Comparison of ENCODE assay signal across 20 mouse cellular contexts in genomic region chr6:57540950-57541498, GRCm38 (mm10). TPM values are rescaled to one million over a fixed set of nuclear protein-coding genes. Genes with fewer than 3 reads are reported as not detected.
DNase-seq lines count a peak whose midpoint lies in the region; ATAC-seq and TF ChIP-seq lines count a peak whose summit lies in the region.
"Had no signal": no experiment of that assay in that cellular context is flagged by ENCODE, and none has a peak within 500 bp of the region (broad histone marks: within the 10 kb centered on the region; RNA-seq: fewer than 3 reads in every experiment).

No protein-coding gene starts in this region.

- no peak overlapping the region for H3K4me3 ChIP-seq in liver, embryonic 12.5 days
- H3K4me3 ChIP-seq in liver, embryonic 16.5 days (ENCODE audit: low read depth, low read length), result no peak overlapping the region
- no peak overlapping the region for H3K4me3 ChIP-seq in stomach, postnatal 0 days (ENCODE audit: low read depth, low read length)
- no peak overlapping the region for H3K4me3 ChIP-seq in midbrain, embryonic 16.5 days (ENCODE audit: low read depth, low read length)
- H3K4me3 ChIP-seq in layer of hippocampus, adult 2 months, result no peak overlapping the region
- H3K4me3 ChIP-seq: embryonic facial prominence, embryonic 12.5 days; forebrain, embryonic 15.5 days; heart, embryonic 12.5 days; hindbrain, embryonic 10.5 days had no signal

- H3K9ac ChIP-seq in liver, embryonic 12.5 days, result no peak overlapping the region
- H3K9ac ChIP-seq in liver, embryonic 16.5 days (ENCODE audit: low read depth, low read length), result no peak overlapping the region
- no peak overlapping the region for H3K9ac ChIP-seq in stomach, postnatal 0 days (ENCODE audit: low read length)
- no peak overlapping the region for H3K9ac ChIP-seq in midbrain, embryonic 16.5 days (ENCODE audit: low read depth, low read length)
- H3K9ac ChIP-seq: embryonic facial prominence, embryonic 12.5 days; forebrain, embryonic 15.5 days; heart, embryonic 12.5 days had no signal

- DNase-seq in liver, result no peak
- DNase-seq in lung, postnatal 36 days, result peak; percentile 10
- DNase-seq in lung, postnatal 4 days, result no peak
- no peak for DNase-seq in stomach, postnatal 0 days (ENCODE audit: low spot score)
- DNase-seq in layer of hippocampus, adult 2 months (ENCODE audit: low spot score in 2 of 2), result no peak
- DNase-seq: adrenal gland, postnatal 14 days; cerebellum, adult 11-12 months; cerebellum, adult 9-10 months; cerebellum, postnatal 25 days; gastrocnemius, postnatal 14 days had no signal

- 0 out of 2 replicates have a peak, but pooled peaks have one; percentile 37 for ATAC-seq in liver, embryonic 12.5 days
- ATAC-seq in liver, embryonic 16.5 days (ENCODE audit: low read depth), result peak; percentile 72
- ATAC-seq in stomach, postnatal 0 days (ENCODE audit: low FRiP score, low TSS enrichment), result peak; percentile 77
- ATAC-seq in midbrain, embryonic 16.5 days, result no peak
- ATAC-seq: activated CD4-positive, CD25-positive, alpha-beta regulatory T cell, adult 4 months; forebrain, embryonic 15.5 days; Patski had no signal

- no peaks in the 10 kb centered on the region for H3K27me3 ChIP-seq in liver, embryonic 12.5 days (replicated peaks)
- H3K27me3 ChIP-seq in liver, embryonic 16.5 days (ENCODE audit: control insufficient read depth, insufficient read depth, low read depth, low read length), result no peaks in the 10 kb centered on the region
- no peaks in the 10 kb centered on the region for H3K27me3 ChIP-seq in stomach, postnatal 0 days (ENCODE audit: control insufficient read depth, insufficient read depth, low read length)
- no peaks in the 10 kb centered on the region for H3K27me3 ChIP-seq in midbrain, embryonic 16.5 days (ENCODE audit: control insufficient read depth, insufficient read depth, low read depth, low read length)
- H3K27me3 ChIP-seq: CH12.LX; embryonic facial prominence, embryonic 12.5 days; forebrain, embryonic 15.5 days; heart, embryonic 12.5 days; Patski had no signal

- H3K4me1 ChIP-seq in liver, embryonic 12.5 days, result no peaks in the 10 kb centered on the region
- peaks cover 3% of the 10 kb centered on the region for H3K4me1 ChIP-seq in liver, embryonic 16.5 days (ENCODE audit: control insufficient read depth, low read depth, low read length)
- H3K4me1 ChIP-seq in stomach, postnatal 0 days (replicated peaks; ENCODE audit: control insufficient read depth, insufficient read depth), result no peaks in the 10 kb centered on the region
- no peaks in the 10 kb centered on the region for H3K4me1 ChIP-seq in midbrain, embryonic 16.5 days (ENCODE audit: control insufficient read depth, insufficient read depth, low read length)
- H3K4me1 ChIP-seq: embryonic facial prominence, embryonic 12.5 days; heart, embryonic 12.5 days had no signal

- H3K27ac ChIP-seq in liver, embryonic 12.5 days, result no peak overlapping the region
- no peak overlapping the region for H3K27ac ChIP-seq in liver, embryonic 16.5 days (ENCODE audit: low read length)
- H3K27ac ChIP-seq in stomach, postnatal 0 days (replicated peaks), result no peak overlapping the region
- no peak overlapping the region for H3K27ac ChIP-seq in midbrain, embryonic 16.5 days (ENCODE audit: low read length)
- no peak overlapping the region for H3K27ac ChIP-seq in layer of hippocampus, adult 2 months
- H3K27ac ChIP-seq: embryonic facial prominence, embryonic 12.5 days; forebrain, embryonic 15.5 days; hindbrain, embryonic 10.5 days had no signal

- WGBS in liver, embryonic 12.5 days (ENCODE audit: insufficient replicate concordance), result 61% methylated on average over 5 of the region's 5 CpGs
- 53% methylated on average over 5 of the region's 5 CpGs for WGBS in liver, embryonic 16.5 days (ENCODE audit: insufficient replicate concordance)
- WGBS in stomach, postnatal 0 days, result 62% methylated on average over 5 of the region's 5 CpGs
- whole genome bisulfite sequencing in midbrain, embryonic 16.5 days, result 85% methylated on average over 5 of the region's 5 CpGs

- H3K36me3 ChIP-seq in liver, embryonic 12.5 days, result no peaks in the 10 kb centered on the region
- no peaks in the 10 kb centered on the region for H3K36me3 ChIP-seq in liver, embryonic 16.5 days (ENCODE audit: control insufficient read depth, insufficient read depth)
- no peaks in the 10 kb centered on the region for H3K36me3 ChIP-seq in stomach, postnatal 0 days (ENCODE audit: control insufficient read depth, insufficient read depth, low read length)
- H3K36me3 ChIP-seq in midbrain, embryonic 16.5 days (ENCODE audit: control insufficient read depth, insufficient read depth, low read length), result no peaks in the 10 kb centered on the region
- H3K36me3 ChIP-seq: embryonic facial prominence, embryonic 12.5 days; forebrain, embryonic 15.5 days; heart, embryonic 12.5 days; hindbrain, embryonic 10.5 days had no signal

- TF ChIP-seq EP300 in stomach, postnatal 0 days (optimal IDR thresholded peaks at IDR 0.05), result no peak

- H3K4me2 ChIP-seq in liver, embryonic 12.5 days, result no peak overlapping the region
- H3K4me2 ChIP-seq in liver, embryonic 16.5 days (ENCODE audit: low read depth, low read length), result no peak overlapping the region
- no peak overlapping the region for H3K4me2 ChIP-seq in stomach, postnatal 0 days (replicated peaks; ENCODE audit: low read depth)
- no peak overlapping the region for H3K4me2 ChIP-seq in midbrain, embryonic 16.5 days (ENCODE audit: low read length)
- H3K4me2 ChIP-seq: embryonic facial prominence, embryonic 12.5 days; forebrain, embryonic 15.5 days; heart, embryonic 12.5 days had no signal

- no peak for TF ChIP-seq CTCF in stomach, postnatal 0 days (IDR thresholded peaks at IDR 0.05; ENCODE audit: low read depth)
- no peak for TF ChIP-seq CTCF in layer of hippocampus, adult 2 months (conservative IDR thresholded peaks at IDR 0.05)

- H3K9me3 ChIP-seq in liver, embryonic 12.5 days (replicated peaks), result no peaks in the 10 kb centered on the region
- H3K9me3 ChIP-seq in liver, embryonic 16.5 days (replicated peaks; ENCODE audit: control insufficient read depth, low read length), result no peaks in the 10 kb centered on the region
- H3K9me3 ChIP-seq in stomach, postnatal 0 days (ENCODE audit: control insufficient read depth, low read length), result no peaks in the 10 kb centered on the region
- no peaks in the 10 kb centered on the region for H3K9me3 ChIP-seq in midbrain, embryonic 16.5 days (replicated peaks; ENCODE audit: control insufficient read depth, low read length, poor library complexity, severe bottlenecking)
- H3K9me3 ChIP-seq: embryonic facial prominence, embryonic 12.5 days; forebrain, embryonic 15.5 days; heart, embryonic 12.5 days; hindbrain, embryonic 10.5 days had no signal

RNA-seq across cellular contexts. Expression of gene Ppm1k, which starts 5.8 kb away (rescaled TPM):
- 2.2 and 2.9 TPM in 2 replicates for polyA plus RNA-seq in liver, embryonic 12.5 days (2016; fragmentation: Nextera tagmentation; extraction: Ambion mirVana)
- polyA plus RNA-seq in liver, embryonic 16.5 days (2015; fragmentation: Nextera tagmentation; extraction: Ambion mirVana), result 6.4 and 6.6 TPM in 2 replicates
- polyA plus RNA-seq in stomach, postnatal 0 days (2015; fragmentation: Nextera tagmentation; extraction: Ambion mirVana), result 1.3 and 1.7 TPM in 2 replicates
- polyA plus RNA-seq in midbrain, embryonic 16.5 days (2015; fragmentation: Nextera tagmentation; extraction: Ambion mirVana), result 6.6 and 7.2 TPM in 2 replicates
- total RNA-seq in layer of hippocampus, adult 2 months (2021), result 10 to 100 TPM; 80.3 to 83.6 TPM

RNA-seq across cellular contexts. Expression of gene Herc6, which starts 39.8 kb away (rescaled TPM):
- 2.9 and 3.8 TPM in 2 replicates for polyA plus RNA-seq in liver, embryonic 12.5 days (2016; fragmentation: Nextera tagmentation; extraction: Ambion mirVana)
- 2.7 TPM in 2 replicates for polyA plus RNA-seq in liver, embryonic 16.5 days (2015; fragmentation: Nextera tagmentation; extraction: Ambion mirVana)
- 0.96 and 1.4 TPM in 2 replicates for polyA plus RNA-seq in stomach, postnatal 0 days (2015; fragmentation: Nextera tagmentation; extraction: Ambion mirVana)
- polyA plus RNA-seq in midbrain, embryonic 16.5 days (2015; fragmentation: Nextera tagmentation; extraction: Ambion mirVana), result 0.83 and 1.1 TPM in 2 replicates
- total RNA-seq in layer of hippocampus, adult 2 months (2021), result 1 to 10 TPM; 5.5 TPM
